Mouse (Mus musculus) stomach, embryonic 14.5 days (tissue): ENCODE measurements around the gene Dnm3. TPM values are rescaled to one million over a fixed set of nuclear protein-coding genes. Genes with fewer than 3 reads are reported as not detected.

ENCODE experiments used
- ATAC-seq: fragments of 200-750 bp; cut with Nextera tagmentation; 2 replicates; pipeline ENCODE4 v1.8.0; 2017; ENCODE audit warnings: low read depth, moderate TSS enrichment; ENCODE audit not compliant: insufficient number of reproducible peaks, insufficient read depth, low FRiP score
- H3K27ac ChIP-seq: fragments of 300-500 bp; sonication (generic); 2 replicates; pipeline ENCODE4 v1.5.1; 2014; ENCODE audit warnings: mild to moderate bottlenecking, low read length, moderate library complexity, mixed read lengths
- H3K27me3 ChIP-seq: fragments of 300-500 bp; sonication (generic); 2 replicates; pipeline ENCODE4 v1.6.1; 2014; ENCODE audit warnings: low read length, control low read depth, mixed read lengths; ENCODE audit not compliant: control insufficient read depth, insufficient read depth
- H3K36me3 ChIP-seq: fragments of 300-500 bp; sonication (generic); 2 replicates; pipeline ENCODE4 v1.6.1; 2014; ENCODE audit warnings: mild to moderate bottlenecking, control low read depth, low read length, moderate library complexity, mixed read lengths; ENCODE audit not compliant: control insufficient read depth, insufficient read depth
- H3K4me1 ChIP-seq: fragments of 300-500 bp; sonication (generic); 2 replicates; pipeline ENCODE4 v1.6.1; 2014; ENCODE audit warnings: low read length, control low read depth, mixed read lengths; ENCODE audit not compliant: control insufficient read depth, insufficient read depth
- H3K4me2 ChIP-seq: fragments of 300-500 bp; sonication (generic); replicated peaks from 2 replicates; pipeline ENCODE4 v1.6.1; 2014; ENCODE audit warnings: low read depth, low read length, control low read depth
- H3K4me3 ChIP-seq: fragments of 300-500 bp; sonication (generic); 2 replicates; pipeline ENCODE4 v1.5.1; 2014; ENCODE audit warnings: low read depth, low read length, control low read depth
- H3K9ac ChIP-seq: fragments of 300-500 bp; sonication (generic); replicated peaks from 2 replicates; pipeline ENCODE4 v1.6.1; 2014; ENCODE audit warnings: low read depth, mild to moderate bottlenecking, control low read depth, low read length, moderate library complexity, mixed read lengths
- H3K9me3 ChIP-seq: fragments of 300-500 bp; sonication (generic); 2 replicates; pipeline ENCODE4 v1.6.1; 2016; ENCODE audit warnings: low read depth, low read length, control low read depth; ENCODE audit not compliant: control insufficient read depth
- WGBS: fragments of 180-500 bp; shearing (Covaris S2); extraction: QIAGEN DNeasy Blood & Tissue Kit; methylation state at CpG from one replicate; pipeline ENCODE4 v1.1.7; 2014; 5-methylcytosine and 5-hydroxymethylcytosine counted together
- polyA plus RNA-seq: library from polyadenylated mRNA; unstranded; fragments of >200 nt; fragmentation: Nextera tagmentation; extraction: Ambion mirVana; gene quantifications from 2 replicates; pipeline ENCODE4 v1.2.1, GENCODE M21; 2014

Dnm3 gene
- polyA plus RNA-seq, 1 experiment from 2014 or later = 8.6 TPM

- Histone ChIP-seq H3K36me3 (no peaks in the 10 kb centered on the region), H3K9ac (no peak overlapping the region), H3K27me3 (no peaks in the 10 kb centered on the region), H3K9me3 (no peaks in the 10 kb centered on the region), H3K4me1 (peaks cover 18% of the 10 kb centered on the region; the same call in 1 of the 2 replicates), H3K4me3 (no peak overlapping the region), H3K4me2 (no peak overlapping the region), H3K27ac (peak overlapping the region; percentile 83)
- 47% methylated on average over 8 of the region's 8 CpGs for WGBS
- no peak for ATAC-seq
Observed at GRCm38 (mm10) chr1:162043788-162044717, 433.8 kb downstream of the Dnm3 start.

- 51% methylated on average over 1 of the region's 1 CpGs for WGBS
- ATAC-seq = no peak
- Histone ChIP-seq H3K4me2 (no peak overlapping the region), H3K4me3 (no peak overlapping the region), H3K9me3 (no peaks in the 10 kb centered on the region), H3K27me3 (no peaks in the 10 kb centered on the region), H3K4me1 (peaks cover 25% of the 10 kb centered on the region), H3K27ac (peak overlapping the region; percentile 83; the same call in 1 of the 2 replicates), H3K36me3 (no peaks in the 10 kb centered on the region), H3K9ac (no peak overlapping the region)
Observed at GRCm38 (mm10) chr1:162043216-162043615, 434.6 kb downstream of the Dnm3 start.

- Histone ChIP-seq H3K4me3 (no peak overlapping the region), H3K9me3 (no peaks in the 10 kb centered on the region), H3K9ac (no peak overlapping the region), H3K36me3 (no peaks in the 10 kb centered on the region), H3K27me3 (no peaks in the 10 kb centered on the region), H3K27ac (no peak overlapping the region), H3K4me1 (peaks cover 31% of the 10 kb centered on the region), H3K4me2 (no peak overlapping the region)
- 87% methylated on average over 5 of the region's 5 CpGs for WGBS
- ATAC-seq = no peak
Observed at GRCm38 (mm10) chr1:162042384-162042783, 435.4 kb downstream of the Dnm3 start.

- H3K9ac ChIP-seq = no peak overlapping the region
- H3K4me3 ChIP-seq = no peak overlapping the region
- no peaks in the 10 kb centered on the region for H3K9me3 ChIP-seq
- no peak overlapping the region for H3K4me2 ChIP-seq
- peak overlapping the region; percentile 52 for H3K27ac ChIP-seq
- ATAC-seq = no peak
- WGBS = 65% methylated on average over 6 of the region's 6 CpGs
- H3K27me3 ChIP-seq = no peaks in the 10 kb centered on the region
- no peaks in the 10 kb centered on the region for H3K36me3 ChIP-seq
- peaks cover 46% of the 10 kb centered on the region for H3K4me1 ChIP-seq
Observed at GRCm38 (mm10) chr1:162040490-162041274, 437.2 kb downstream of the Dnm3 start.

- ATAC-seq = no peak
- WGBS = 48% methylated on average over 7 of the region's 7 CpGs
- H3K36me3 ChIP-seq = no peaks in the 10 kb centered on the region
- H3K27me3 ChIP-seq = no peaks in the 10 kb centered on the region
- no peaks in the 10 kb centered on the region for H3K9me3 ChIP-seq
- no peak overlapping the region for H3K4me2 ChIP-seq
- no peak overlapping the region for H3K4me3 ChIP-seq
- no peak overlapping the region for H3K9ac ChIP-seq
- H3K4me1 ChIP-seq = peaks cover 47% of the 10 kb centered on the region
- peak overlapping the region; percentile 52 for H3K27ac ChIP-seq
Observed at GRCm38 (mm10) chr1:162039808-162040207, 438.0 kb downstream of the Dnm3 start.

GRCm38 (mm10) chr1:162039011-162039595 is 438.7 kb downstream of the Dnm3 start:
- Histone ChIP-seq H3K36me3 (no peaks in the 10 kb centered on the region), H3K27ac (peak overlapping the region; percentile 44; the same call in 1 of the 2 replicates), H3K27me3 (no peaks in the 10 kb centered on the region), H3K9me3 (no peaks in the 10 kb centered on the region), H3K4me3 (no peak overlapping the region), H3K4me1 (peaks cover 47% of the 10 kb centered on the region), H3K9ac (no peak overlapping the region), H3K4me2 (no peak overlapping the region)
- 60% methylated on average over 9 of the region's 9 CpGs for WGBS
- no peak for ATAC-seq

- no peak overlapping the region for H3K9ac ChIP-seq
- 49% methylated on average over 5 of the region's 5 CpGs for WGBS
- no peaks in the 10 kb centered on the region for H3K36me3 ChIP-seq
- no peak overlapping the region for H3K4me3 ChIP-seq
- H3K9me3 ChIP-seq = no peaks in the 10 kb centered on the region
- no peak for ATAC-seq
- no peak overlapping the region; the same call in 1 of the 2 replicates for H3K27ac ChIP-seq
- H3K4me2 ChIP-seq = no peak overlapping the region
- H3K4me1 ChIP-seq = peaks cover 40% of the 10 kb centered on the region
- no peaks in the 10 kb centered on the region for H3K27me3 ChIP-seq
Observed at GRCm38 (mm10) chr1:162038431-162038830, 439.4 kb downstream of the Dnm3 start.

- Histone ChIP-seq H3K4me3 (no peak overlapping the region), H3K9ac (no peak overlapping the region), H3K27me3 (no peaks in the 10 kb centered on the region), H3K27ac (peak overlapping the region; percentile 80; the same call in 1 of the 2 replicates), H3K4me2 (no peak overlapping the region), H3K4me1 (peaks cover 40% of the 10 kb centered on the region), H3K36me3 (no peaks in the 10 kb centered on the region), H3K9me3 (no peaks in the 10 kb centered on the region)
- WGBS = 56% methylated on average over 10 of the region's 10 CpGs
- peak; percentile 49; the same call in 1 of the 2 replicates for ATAC-seq
Observed at GRCm38 (mm10) chr1:162037968-162038421, 439.8 kb downstream of the Dnm3 start.
